Mouse (Mus musculus) ES-E14 (cell line): ENCODE results near the gene Fam198b.

ENCODE experiments used
- CHD2 ChIP-seq: IDR thresholded peaks from 2 replicates; pipeline ENCODE4 v1.6.1; 2014; ENCODE audit warnings: mild to moderate bottlenecking, low read depth, low read length, inconsistent platforms
- HCFC1 ChIP-seq: IDR thresholded peaks from 2 replicates; pipeline ENCODE4 v1.6.1; 2012; ENCODE audit warnings: low read length, inconsistent platforms, borderline replicate concordance; ENCODE audit not compliant: insufficient read depth
- MAFK ChIP-seq: IDR thresholded peaks from 2 replicates; pipeline ENCODE4 v1.6.1; 2014; ENCODE audit warnings: mild to moderate bottlenecking, low read depth, low read length, inconsistent platforms; ENCODE audit not compliant: insufficient read depth
- ZC3H11A ChIP-seq: IDR thresholded peaks from 2 replicates; pipeline ENCODE4 v1.6.1; 2012; ENCODE audit warnings: low read depth, mild to moderate bottlenecking, inconsistent platforms, low read length, borderline replicate concordance
- ZNF384 ChIP-seq: IDR thresholded peaks from 2 replicates; pipeline ENCODE4 v1.6.1; 2012; ENCODE audit warnings: low read depth, low read length, inconsistent platforms

GRCm38 (mm10) chr3:79875471-79875870 is 8.9 kb upstream of the Fam198b start:
- TF ChIP-seq ZNF384 (no peak), ZC3H11A (no peak), HCFC1 (no peak), MAFK (no peak), CHD2 (no peak)
